Mouse (Mus musculus): Measurements from ENCODE around the gene Stx5a.

- TF ChIP-seq POLR2A (IDR thresholded peaks at IDR 0.05; ENCODE audit: insufficient read length, low read depth): peak; percentile 98
- no peak for TF ChIP-seq CEBPB (IDR thresholded peaks at IDR 0.05; ENCODE audit: insufficient read depth, poor library complexity, severe bottlenecking)
- TF ChIP-seq TCF3 (IDR thresholded peaks at IDR 0.05; ENCODE audit: insufficient read length, low read depth): no peak
- no peak for TF ChIP-seq USF1 (IDR thresholded peaks at IDR 0.05; ENCODE audit: low read depth)
- TF ChIP-seq MYOG (IDR thresholded peaks at IDR 0.05; ENCODE audit: control insufficient read depth in 1 of 3, insufficient read depth in 1 of 3, insufficient read length in 2 of 3, low read depth in 2 of 3): no peak
- TF ChIP-seq MYOD1 (IDR thresholded peaks at IDR 0.05; ENCODE audit: control insufficient read depth in 1 of 3, insufficient read length in 2 of 3, low read depth in 2 of 3): no peak
- TF ChIP-seq TCF12 (IDR thresholded peaks at IDR 0.05; ENCODE audit: insufficient read depth, poor library complexity, severe bottlenecking): no peak
- peak; percentile 50 for TF ChIP-seq MAX (IDR thresholded peaks at IDR 0.05; ENCODE audit: low read depth)
- TF ChIP-seq REST (IDR thresholded peaks at IDR 0.05; ENCODE audit: insufficient read depth, insufficient read length): peak; percentile 22
- peak; percentile 97 for TF ChIP-seq POLR2AphosphoS2 (IDR thresholded peaks at IDR 0.05; ENCODE audit: insufficient read length, low read depth)
- TF ChIP-seq E2F4 (IDR thresholded peaks at IDR 0.05; ENCODE audit: insufficient read depth): no peak
Measured at GRCm38 (mm10) chr19:8735389-8736159, 5.6 kb upstream of the Stx5a start, which contains the start of gene Wdr74.
